Mouse (Mus musculus): Measurements from ENCODE around the gene Slc12a7.

Slc12a7 gene

GRCm38 (mm10) chr13:73814181-73814580 is 81.3 kb downstream of the Slc12a7 start:
- DNase-seq (ENCODE audit: low read depth, low spot score), result no peak

GRCm38 (mm10) chr13:73816338-73816737 is 83.4 kb downstream of the Slc12a7 start:
- peak; percentile 35 for DNase-seq (ENCODE audit: low read depth, low spot score)

GRCm38 (mm10) chr13:73818921-73819320 is 86.0 kb downstream of the Slc12a7 start:
- DNase-seq (ENCODE audit: low read depth, low spot score), result no peak

GRCm38 (mm10) chr13:73821251-73821650 is 88.4 kb downstream of the Slc12a7 start:
- DNase-seq (ENCODE audit: low read depth, low spot score), result no peak

GRCm38 (mm10) chr13:73822187-73822800 is 89.4 kb downstream of the Slc12a7 start:
- DNase-seq (ENCODE audit: low read depth, low spot score), result peak; percentile 50

GRCm38 (mm10) chr13:73823711-73824110 is 90.8 kb downstream of the Slc12a7 start:
- DNase-seq (ENCODE audit: low read depth, low spot score), result no peak

- no peak for DNase-seq (ENCODE audit: low read depth, low spot score)
Measured at GRCm38 (mm10) chr13:73827243-73827642, 94.3 kb downstream of the Slc12a7 start.

GRCm38 (mm10) chr13:73831486-73831885 is 98.6 kb downstream of the Slc12a7 start:
- DNase-seq (ENCODE audit: low read depth, low spot score), result peak; percentile 76

GRCm38 (mm10) chr13:73833809-73834208 is 100.9 kb downstream of the Slc12a7 start:
- DNase-seq (ENCODE audit: low read depth, low spot score), result peak; percentile 81

- DNase-seq (ENCODE audit: low read depth, low spot score), result no peak
Measured at GRCm38 (mm10) chr13:73835791-73836190, 102.9 kb downstream of the Slc12a7 start.

- DNase-seq (ENCODE audit: low read depth, low spot score), result no peak
Measured at GRCm38 (mm10) chr13:73836491-73836890, 103.6 kb downstream of the Slc12a7 start.

- DNase-seq (ENCODE audit: low read depth, low spot score), result no peak
Measured at GRCm38 (mm10) chr13:73837708-73838107, 104.8 kb downstream of the Slc12a7 start.

- DNase-seq (ENCODE audit: low read depth, low spot score), result no peak
Measured at GRCm38 (mm10) chr13:73839137-73839548, 106.2 kb downstream of the Slc12a7 start.

GRCm38 (mm10) chr13:73839740-73840139 is 106.8 kb downstream of the Slc12a7 start:
- DNase-seq (ENCODE audit: low read depth, low spot score), result peak; percentile 14

GRCm38 (mm10) chr13:73842696-73843095 is 109.8 kb downstream of the Slc12a7 start:
- DNase-seq (ENCODE audit: low read depth, low spot score), result no peak

GRCm38 (mm10) chr13:73846589-73847464 is 113.9 kb downstream of the Slc12a7 start:
- peak; percentile 33 for DNase-seq (ENCODE audit: low read depth, low spot score)

GRCm38 (mm10) chr13:73847465-73847836 is 114.6 kb downstream of the Slc12a7 start, which contains the start of gene Nkd2:
Gene Nkd2 (minus strand): TSS chr13:73847631.
- peak; percentile 86 for DNase-seq (ENCODE audit: low read depth, low spot score)

Measured in mesoderm, embryonic 11.5 days (tissue).